20 mouse cellular contexts compared by ENCODE assay signal in the genomic region with DNA sequence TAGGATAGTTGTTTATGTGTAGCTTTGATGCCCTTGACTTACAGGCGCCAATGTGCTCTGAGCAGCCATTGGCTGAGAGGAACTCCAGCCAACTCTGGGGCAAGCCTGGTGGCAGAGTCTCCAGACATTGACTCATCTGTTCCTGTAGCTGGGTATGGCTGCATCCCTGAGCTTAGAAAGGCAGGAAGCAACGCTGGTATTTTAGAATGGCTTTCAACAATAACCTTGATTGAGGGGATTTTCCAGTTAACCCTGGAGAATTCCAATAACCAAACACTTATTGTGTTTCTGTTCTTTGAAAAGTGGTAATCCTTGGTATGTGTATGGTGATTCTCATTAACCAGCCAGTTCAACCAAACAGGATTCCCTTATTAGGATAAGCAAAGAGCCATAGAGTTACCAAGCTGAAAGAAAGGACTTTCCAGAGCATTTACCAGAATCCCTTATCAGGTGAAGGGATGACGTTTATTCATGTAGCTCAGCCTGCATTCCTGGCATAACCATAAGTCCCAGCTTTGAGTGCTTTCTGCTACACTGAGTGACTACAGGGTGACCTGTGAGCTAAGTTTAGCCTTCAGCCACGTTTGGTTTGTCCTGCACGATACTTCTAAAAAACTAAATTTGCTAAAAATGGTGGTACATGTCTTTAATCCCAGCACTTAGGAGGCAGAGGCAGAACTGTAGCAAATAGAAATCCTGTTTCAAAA. TPM values are rescaled to one million over a fixed set of nuclear protein-coding genes. Genes with fewer than 3 reads are reported as not detected.
DNase-seq lines count a peak whose midpoint lies in the region; ATAC-seq lines count a peak whose summit lies in the region.
"Had no signal": no experiment of that assay in that cellular context is flagged by ENCODE, and none has a peak within 500 bp of the region (broad histone marks: within the 10 kb centered on the region; RNA-seq: fewer than 3 reads in every experiment).

No protein-coding gene starts in this region.

- WGBS in heart, embryonic 12.5 days = 31% methylated on average over 5 of the region's 5 CpGs
- WGBS in heart, embryonic 16.5 days = 30% methylated on average over 5 of the region's 5 CpGs

- intact Hi-C loops in heart, postnatal 10 days (cut with DNase I) = no loop called here
- intact Hi-C loops in gastrocnemius, postnatal 14 days (cut with DNase I; ENCODE audit: low total_unique reads) = loop anchor here (2.0 kb wide), 1 partner anchor 629 kb away; no protein-coding TSS in a partner anchor

- peaks cover 63% of the 10 kb centered on the region for H3K4me1 ChIP-seq in heart, embryonic 12.5 days (replicated peaks)
- peaks cover 48% of the 10 kb centered on the region for H3K4me1 ChIP-seq in heart, embryonic 16.5 days (ENCODE audit: control insufficient read depth, insufficient read depth, low read length)

- no peaks in the 10 kb centered on the region for H3K36me3 ChIP-seq in heart, embryonic 12.5 days
- H3K36me3 ChIP-seq in heart, embryonic 16.5 days (ENCODE audit: control insufficient read depth, insufficient read depth) = no peaks in the 10 kb centered on the region
- H3K36me3 ChIP-seq: forebrain, embryonic 12.5 days; hindbrain, embryonic 15.5 days; liver, embryonic 12.5 days; lung, embryonic 15.5 days; neural tube, embryonic 12.5 days; stomach, embryonic 15.5 days had no signal

- no peak overlapping the region for H3K9ac ChIP-seq in heart, embryonic 12.5 days
- peak overlapping the region; percentile 31; the same call in 1 of the 2 replicates for H3K9ac ChIP-seq in heart, embryonic 16.5 days (ENCODE audit: low read length)
- H3K9ac ChIP-seq: forebrain, embryonic 12.5 days; hindbrain, embryonic 15.5 days; liver, embryonic 12.5 days; lung, embryonic 15.5 days; neural tube, embryonic 12.5 days; stomach, embryonic 15.5 days had no signal

- peak; percentile 66; the same call in 1 of the 2 replicates for ATAC-seq in heart, embryonic 12.5 days (ENCODE audit: insufficient number of reproducible peaks, low FRiP score)
- peak; percentile 43; the same call in 1 of the 2 replicates for ATAC-seq in heart, embryonic 16.5 days (replicated peaks; ENCODE audit: extremely low read depth, insufficient read depth, low FRiP score)
- ATAC-seq: activated CD4-positive, CD25-positive, alpha-beta regulatory T cell, adult 4 months; intestine, embryonic 16.5 days; liver, embryonic 12.5 days had no signal

- H3K4me2 ChIP-seq in heart, embryonic 12.5 days = no peak overlapping the region
- peak overlapping the region; percentile 18; the same call in 1 of the 2 replicates for H3K4me2 ChIP-seq in heart, embryonic 16.5 days (ENCODE audit: low read depth, low read length)
- H3K4me2 ChIP-seq: forebrain, embryonic 12.5 days; hindbrain, embryonic 15.5 days; liver, embryonic 12.5 days; lung, embryonic 15.5 days; neural tube, embryonic 12.5 days; stomach, embryonic 15.5 days had no signal

- DNase-seq in adrenal gland, adult 2 months = peak; percentile 57
- DNase-seq in adrenal gland, postnatal 10 days = no peak
- no peak for DNase-seq in heart, postnatal 10 days
- peak; percentile 24 for DNase-seq in 416B (ENCODE audit: low read depth)
- DNase-seq in gastrocnemius, postnatal 14 days = no peak
- no peak for DNase-seq in urinary bladder, postnatal 14 days (ENCODE audit: low spot score)
- DNase-seq: cerebellum, adult 11-12 months; cerebellum, postnatal 25 days; thymus, adult 2 months had no signal

- H3K27me3 ChIP-seq in heart, embryonic 12.5 days (replicated peaks) = no peaks in the 10 kb centered on the region
- H3K27me3 ChIP-seq in heart, embryonic 16.5 days (ENCODE audit: control insufficient read depth, insufficient read depth, low read length) = no peaks in the 10 kb centered on the region
- H3K27me3 ChIP-seq: forebrain, embryonic 12.5 days; hindbrain, embryonic 15.5 days; lung, embryonic 15.5 days; neural tube, embryonic 12.5 days; stomach, embryonic 15.5 days had no signal

- H3K9me3 ChIP-seq in heart, embryonic 12.5 days (replicated peaks) = no peaks in the 10 kb centered on the region
- H3K9me3 ChIP-seq in heart, embryonic 16.5 days (replicated peaks; ENCODE audit: control insufficient read depth, low read length) = no peaks in the 10 kb centered on the region
- H3K9me3 ChIP-seq: forebrain, embryonic 12.5 days; hindbrain, embryonic 15.5 days; liver, embryonic 12.5 days; lung, embryonic 15.5 days; midbrain, embryonic 10.5 days; neural tube, embryonic 12.5 days; stomach, embryonic 15.5 days had no signal

- peak overlapping the region; percentile 100 for H3K27ac ChIP-seq in heart, embryonic 12.5 days (ENCODE audit: poor library complexity, severe bottlenecking)
- peak overlapping the region; percentile 91 for H3K27ac ChIP-seq in heart, embryonic 16.5 days (ENCODE audit: low read length)
- H3K27ac ChIP-seq: forebrain, embryonic 12.5 days; hindbrain, embryonic 15.5 days; liver, embryonic 12.5 days; lung, embryonic 15.5 days; midbrain, embryonic 10.5 days; neural tube, embryonic 12.5 days; stomach, embryonic 15.5 days had no signal

- H3K4me3 ChIP-seq in heart, embryonic 12.5 days = no peak overlapping the region
- H3K4me3 ChIP-seq in heart, embryonic 16.5 days (ENCODE audit: low read length) = no peak overlapping the region
- H3K4me3 ChIP-seq: forebrain, embryonic 12.5 days; hindbrain, embryonic 15.5 days; liver, embryonic 12.5 days; lung, embryonic 15.5 days; midbrain, embryonic 10.5 days; neural tube, embryonic 12.5 days; stomach, embryonic 15.5 days had no signal

RNA-seq across cellular contexts. Expression of a gene that starts 28.6 kb away (rescaled TPM):
- 100 to 1,000 TPM; 294 to 325 TPM for total RNA-seq in adrenal gland, adult 2 months (2021)
- polyA plus RNA-seq in adrenal gland, adult 2 months (2012; rRNA removed) = 21.1 and 31.6 TPM in 2 replicates
- total RNA-seq in adrenal gland, postnatal 10 days (2021) = 100 to 1,000 TPM; 282 to 285 TPM
- 372 TPM in 2 replicates for polyA plus RNA-seq in heart, embryonic 12.5 days (2016; fragmentation: Nextera tagmentation; extraction: Ambion mirVana)
- 100 to 1,000 TPM; 315 to 318 TPM for total RNA-seq in heart, postnatal 10 days (2021)
- 382 and 409 TPM in 2 replicates for polyA plus RNA-seq in heart, embryonic 16.5 days (2015; fragmentation: Nextera tagmentation; extraction: Ambion mirVana)
- 100 to 1,000 TPM; 237 TPM for total RNA-seq in gastrocnemius, postnatal 14 days (2021)

RNA-seq across cellular contexts. Expression of a gene that starts 40.5 kb away (rescaled TPM):
- total RNA-seq in adrenal gland, adult 2 months (2021) = 10 to 100 TPM; 15.7 to 20.1 TPM
- 11.7 and 13.0 TPM in 2 replicates for polyA plus RNA-seq in adrenal gland, adult 2 months (2012; rRNA removed)
- 10 to 100 TPM; 16.0 to 20.9 TPM for total RNA-seq in adrenal gland, postnatal 10 days (2021)
- polyA plus RNA-seq in heart, embryonic 12.5 days (2016; fragmentation: Nextera tagmentation; extraction: Ambion mirVana) = 18.2 and 20.4 TPM in 2 replicates
- total RNA-seq in heart, postnatal 10 days (2021) = 10 to 100 TPM; 15.8 to 16.1 TPM
- 18.6 and 20.2 TPM in 2 replicates for polyA plus RNA-seq in heart, embryonic 16.5 days (2015; fragmentation: Nextera tagmentation; extraction: Ambion mirVana)
- total RNA-seq in gastrocnemius, postnatal 14 days (2021) = 1 to 10 TPM; 9.6 to 10.0 TPM

RNA-seq across cellular contexts. Expression of a gene that starts 41.3 kb away (rescaled TPM):
- 10 to 100 TPM; 27.9 to 31.2 TPM for total RNA-seq in adrenal gland, adult 2 months (2021)
- 13.9 and 16.4 TPM in 2 replicates for polyA plus RNA-seq in adrenal gland, adult 2 months (2012; rRNA removed)
- total RNA-seq in adrenal gland, postnatal 10 days (2021) = 10 to 100 TPM; 27.9 to 28.5 TPM
- polyA plus RNA-seq in heart, embryonic 12.5 days (2016; fragmentation: Nextera tagmentation; extraction: Ambion mirVana) = 24.3 and 24.8 TPM in 2 replicates
- 10 to 100 TPM; 19.2 to 23.2 TPM for total RNA-seq in heart, postnatal 10 days (2021)
- 18.9 and 20.0 TPM in 2 replicates for polyA plus RNA-seq in heart, embryonic 16.5 days (2015; fragmentation: Nextera tagmentation; extraction: Ambion mirVana)
- total RNA-seq in gastrocnemius, postnatal 14 days (2021) = 10 to 100 TPM; 19.6 to 20.4 TPM

Comparison
In these comparisons a context has a peak if more than half of its experiments do, and no peak if none do; other contexts are left out.
1. DNase-seq: peak in adrenal gland, adult 2 months (single experiment) and 416B (single experiment); none in adrenal gland, postnatal 10 days (single experiment), heart, postnatal 10 days (0 of 2), gastrocnemius, postnatal 14 days (single experiment) and urinary bladder, postnatal 14 days (single experiment).